Mouse (Mus musculus) brain, embryonic 14.5 days (tissue): ENCODE measurements around the gene Tor1aip2.

ENCODE experiments used
- CTCF ChIP-seq: fragments of 200-500 bp; IDR thresholded peaks from 2 replicates; pipeline ENCODE4 v1.5.1; 2012; ENCODE audit warnings: inconsistent platforms, mild to moderate bottlenecking, moderate library complexity, borderline replicate concordance; ENCODE audit not compliant: insufficient read depth, insufficient read length; ENCODE audit errors: extremely low read depth
- POLR2A ChIP-seq: fragments of 200-500 bp; IDR thresholded peaks from 2 replicates; pipeline ENCODE4 v1.6.1; 2012; ENCODE audit warnings: mild to moderate bottlenecking, inconsistent platforms, borderline replicate concordance; ENCODE audit not compliant: poor library complexity, insufficient read depth, insufficient read length, severe bottlenecking; ENCODE audit errors: extremely low read depth

DNA sequence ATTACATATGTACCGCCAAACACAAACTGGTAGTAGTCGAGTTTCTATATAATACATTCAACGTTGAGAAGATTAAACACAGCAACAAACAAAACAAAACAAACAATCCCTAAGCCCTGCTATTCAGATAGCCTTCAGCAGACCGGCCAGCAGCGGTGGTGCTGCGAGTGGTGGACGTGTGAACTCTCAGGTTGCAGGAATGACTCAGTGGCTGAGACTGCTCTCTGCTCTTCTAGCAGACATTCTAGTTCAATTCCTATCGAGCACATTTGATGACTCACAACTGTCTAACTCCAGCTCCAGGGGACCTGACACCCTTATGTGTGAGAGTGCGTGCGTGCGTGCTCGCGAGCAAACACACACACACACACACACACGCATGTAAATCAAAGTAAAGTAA lies 34.9 kb downstream of the Tor1aip2 start:
- TF ChIP-seq CTCF (no peak), POLR2A (no peak)
